Mouse (Mus musculus): ENCODE data around the gene Luzp2.
"Not testable (repeated sequence)": the region's sequence is repeated elsewhere in the genome, so short reads cannot be mapped to it uniquely, and the experiment has no call there.

Gene Luzp2

DNA sequence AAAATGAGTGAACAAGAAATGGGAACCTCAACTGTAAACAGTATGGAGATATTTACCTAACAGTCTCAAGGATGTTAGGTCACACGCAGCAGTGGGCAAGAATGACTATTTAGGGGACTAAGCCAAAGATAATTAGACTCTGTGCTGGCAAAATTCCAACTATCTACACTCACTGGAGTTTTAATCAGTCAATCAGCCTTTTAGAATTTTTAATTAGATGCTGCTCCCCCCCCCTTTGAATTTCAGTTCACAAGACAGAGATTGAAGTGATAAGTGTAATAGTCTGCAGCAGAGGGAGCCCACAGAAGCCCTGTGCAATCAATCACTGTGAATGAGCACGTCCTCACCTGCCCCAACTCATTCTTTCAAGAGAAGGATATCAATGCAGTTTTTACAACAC, 165.1 kb downstream of the Luzp2 start:
- DNase-seq (ENCODE audit: low read depth, low spot score), result no peak

GRCm38 (mm10) chr7:55009173-55009771, 174.0 kb downstream of the Luzp2 start:
- DNase-seq (ENCODE audit: low read depth, low spot score), result no peak

DNA sequence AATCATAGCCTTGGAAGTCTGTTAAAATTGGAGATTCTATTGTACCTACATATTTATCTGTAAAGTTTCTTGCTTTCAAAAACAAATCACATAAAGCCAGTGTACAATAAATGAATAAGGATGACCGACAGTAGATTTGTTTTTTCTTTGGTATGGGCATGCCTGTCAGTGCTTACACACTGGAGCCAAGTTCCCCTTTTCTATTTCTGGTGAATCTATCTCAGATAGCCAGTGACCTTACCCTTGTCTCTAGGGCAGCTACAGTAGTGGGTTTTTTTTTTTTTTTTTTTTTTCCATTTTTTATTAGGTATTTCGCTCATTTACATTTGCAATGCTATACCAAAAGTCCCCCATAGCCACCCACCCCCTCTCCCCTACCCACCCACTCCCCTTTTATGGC, 298.6 kb downstream of the Luzp2 start:
- not testable (repeated sequence) for DNase-seq (ENCODE audit: low read depth, low spot score)

DNA sequence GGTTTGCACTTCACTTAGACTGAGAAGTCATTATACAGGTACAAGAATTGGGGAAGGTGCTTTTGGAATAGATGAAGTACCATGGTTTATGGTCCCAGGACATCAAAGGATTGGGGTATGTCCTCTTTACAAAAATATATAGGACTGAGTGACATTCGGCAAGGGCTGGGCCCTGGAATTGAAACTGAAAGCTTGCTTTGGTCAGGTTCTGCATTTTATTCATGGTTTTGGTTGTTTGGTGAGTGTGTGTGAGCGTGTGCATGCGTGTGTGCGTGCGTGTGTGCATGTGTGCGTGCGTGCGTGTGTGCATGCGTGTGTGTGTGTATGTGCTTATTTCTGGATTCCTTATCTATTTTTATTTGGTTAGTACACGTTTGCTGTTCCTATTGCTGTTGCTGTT, 353.6 kb downstream of the Luzp2 start:
- DNase-seq (ENCODE audit: low read depth, low spot score), result no peak

DNA sequence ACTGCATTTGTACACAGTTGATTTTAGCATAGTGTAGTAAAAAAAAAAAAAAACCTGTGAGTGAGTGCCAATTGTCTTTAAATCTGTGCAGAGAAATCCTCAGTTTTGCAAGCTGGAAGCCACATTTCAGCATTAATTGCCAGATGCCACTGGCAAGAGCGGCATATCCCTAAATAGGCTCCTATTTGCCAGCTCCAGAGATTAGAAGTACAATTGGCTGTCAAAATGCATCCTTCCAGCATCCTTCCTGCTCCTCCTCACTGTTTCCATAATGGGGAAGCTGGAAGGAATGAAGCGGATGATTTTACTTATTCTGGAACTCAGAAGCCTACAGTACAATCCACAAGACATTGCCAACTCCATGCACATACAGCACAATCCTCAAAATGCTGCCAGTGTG, 354.2 kb downstream of the Luzp2 start:
- no peak for DNase-seq (ENCODE audit: low read depth, low spot score)

- DNase-seq (ENCODE audit: low read depth, low spot score), result no peak
Observed at GRCm38 (mm10) chr7:55190655-55191054, 355.4 kb downstream of the Luzp2 start.

- no peak for DNase-seq (ENCODE audit: low read depth, low spot score)
Observed at GRCm38 (mm10) chr7:55198806-55199205, 363.5 kb downstream of the Luzp2 start.

DNA sequence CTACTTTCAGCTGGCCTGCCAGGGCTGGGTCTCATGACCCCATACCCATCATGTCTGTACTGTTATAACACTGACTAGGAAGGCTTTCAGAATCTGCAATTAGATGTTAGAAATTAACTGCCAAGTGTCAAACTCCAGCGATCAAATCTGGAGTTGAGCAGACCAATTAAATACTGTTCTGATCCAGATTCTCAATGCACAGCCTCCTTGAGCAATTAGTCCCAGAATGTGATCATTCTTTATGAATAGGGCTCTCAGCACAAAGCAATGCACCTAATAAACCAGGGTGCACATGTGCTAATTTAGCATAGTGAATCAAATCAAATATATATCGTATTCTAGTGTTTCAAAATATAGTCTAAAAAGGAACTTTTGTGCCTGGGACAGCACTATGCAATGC, 387.7 kb downstream of the Luzp2 start:
- no peak for DNase-seq (ENCODE audit: low read depth, low spot score)

DNA sequence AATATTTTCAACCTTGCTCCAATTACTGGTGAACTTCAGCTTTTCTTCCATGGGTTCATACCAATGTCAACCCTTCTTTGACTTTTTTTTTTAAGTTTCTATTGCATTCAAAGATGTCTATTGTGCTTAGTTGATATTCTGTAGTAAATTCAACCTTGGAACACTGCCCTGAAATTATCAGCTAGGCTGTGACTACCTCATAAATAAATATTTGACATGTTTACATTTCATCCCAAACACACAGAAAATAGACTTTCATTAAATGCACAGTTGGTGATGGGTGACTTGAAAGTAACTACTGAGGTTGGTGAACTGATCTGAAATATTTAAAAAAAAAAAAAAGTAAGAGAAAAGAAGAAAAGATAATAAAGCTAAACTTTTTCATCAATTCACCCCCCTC, 394.1 kb downstream of the Luzp2 start:
- no peak for DNase-seq (ENCODE audit: low read depth, low spot score)

Data from skeletal muscle tissue, adult 2 months (tissue).